Mouse (Mus musculus) liver, embryonic 15.5 days (tissue): ENCODE measurements around the gene Khnyn. TPM values are rescaled to one million over a fixed set of nuclear protein-coding genes. Genes with fewer than 3 reads are reported as not detected.

Experiments used
- ATAC-seq: fragments of 200-750 bp; cut with Nextera tagmentation; 2 replicates; pipeline ENCODE4 v1.8.0; 2017; ENCODE audit warnings: moderate number of reproducible peaks, mild to moderate bottlenecking, moderate library complexity; ENCODE audit not compliant: insufficient read depth
- H3K27ac ChIP-seq: fragments of 300-500 bp; sonication (generic); replicated peaks from 2 replicates; pipeline ENCODE4 v1.5.1; 2015; ENCODE audit warnings: mild to moderate bottlenecking, inconsistent platforms
- H3K27me3 ChIP-seq: fragments of 300-500 bp; sonication (generic); 2 replicates; pipeline ENCODE4 v1.6.1; 2015; ENCODE audit warnings: mild to moderate bottlenecking, inconsistent platforms
- H3K36me3 ChIP-seq: fragments of 300-500 bp; sonication (generic); replicated peaks from 2 replicates; pipeline ENCODE4 v1.6.1; 2015; ENCODE audit warnings: moderate library complexity, mild to moderate bottlenecking, inconsistent platforms
- H3K4me1 ChIP-seq: fragments of 300-500 bp; sonication (generic); replicated peaks from 2 replicates; pipeline ENCODE4 v1.6.1; 2015; ENCODE audit warnings: inconsistent platforms
- H3K4me2 ChIP-seq: fragments of 300-500 bp; sonication (generic); 2 replicates; pipeline ENCODE4 v1.6.1; 2015; ENCODE audit warnings: moderate library complexity, mild to moderate bottlenecking, inconsistent platforms
- H3K4me3 ChIP-seq: fragments of 300-500 bp; sonication (generic); replicated peaks from 2 replicates; pipeline ENCODE4 v1.5.1; 2015; ENCODE audit warnings: mild to moderate bottlenecking, inconsistent platforms
- H3K9ac ChIP-seq: fragments of 300-500 bp; sonication (generic); 2 replicates; pipeline ENCODE4 v1.6.1; 2015; ENCODE audit warnings: moderate library complexity, mild to moderate bottlenecking, inconsistent platforms
- H3K9me3 ChIP-seq: fragments of 300-500 bp; sonication (generic); replicated peaks from 2 replicates; pipeline ENCODE4 v1.6.1; 2016; ENCODE audit warnings: inconsistent platforms
- WGBS: fragments of 180-500 bp; shearing (Covaris S2); methylation state at CpG from one replicate; pipeline ENCODE4 v1.1.7; 2015; ENCODE audit warnings: mixed read lengths; ENCODE audit not compliant: insufficient replicate concordance; 5-methylcytosine and 5-hydroxymethylcytosine counted together
- polyA plus RNA-seq: library from polyadenylated mRNA; unstranded; fragments of >200 nt; fragmentation: Nextera tagmentation; extraction: Ambion mirVana; gene quantifications from 2 replicates; pipeline ENCODE4 v1.2.1, GENCODE M21; 2015

Khnyn gene
- polyA plus RNA-seq, 1 experiment from 2014 or later = 8.6 TPM

- no peaks in the 10 kb centered on the region for H3K36me3 ChIP-seq
- no peaks in the 10 kb centered on the region for H3K9me3 ChIP-seq
- no peak overlapping the region for H3K9ac ChIP-seq
- H3K4me2 ChIP-seq = no peak overlapping the region
- no peak for ATAC-seq
- H3K4me3 ChIP-seq = no peak overlapping the region
- H3K27me3 ChIP-seq = no peaks in the 10 kb centered on the region
- peaks cover 41% of the 10 kb centered on the region for H3K4me1 ChIP-seq
- WGBS = 42% methylated on average over 4 of the region's 4 CpGs
- no peak overlapping the region for H3K27ac ChIP-seq
These were observed 42.1 kb downstream of the Khnyn start for GRCm38 (mm10) chr14:55926847-55927246.

- Histone ChIP-seq H3K9ac (no peak overlapping the region), H3K27me3 (no peaks in the 10 kb centered on the region), H3K36me3 (no peaks in the 10 kb centered on the region), H3K4me3 (no peak overlapping the region), H3K27ac (no peak overlapping the region), H3K9me3 (no peaks in the 10 kb centered on the region), H3K4me1 (peaks cover 23% of the 10 kb centered on the region), H3K4me2 (no peak overlapping the region)
- WGBS = 29% methylated on average over 12 of the region's 12 CpGs
- no peak for ATAC-seq
These were observed 44.7 kb downstream of the Khnyn start for GRCm38 (mm10) chr14:55929263-55929997.

DNA sequence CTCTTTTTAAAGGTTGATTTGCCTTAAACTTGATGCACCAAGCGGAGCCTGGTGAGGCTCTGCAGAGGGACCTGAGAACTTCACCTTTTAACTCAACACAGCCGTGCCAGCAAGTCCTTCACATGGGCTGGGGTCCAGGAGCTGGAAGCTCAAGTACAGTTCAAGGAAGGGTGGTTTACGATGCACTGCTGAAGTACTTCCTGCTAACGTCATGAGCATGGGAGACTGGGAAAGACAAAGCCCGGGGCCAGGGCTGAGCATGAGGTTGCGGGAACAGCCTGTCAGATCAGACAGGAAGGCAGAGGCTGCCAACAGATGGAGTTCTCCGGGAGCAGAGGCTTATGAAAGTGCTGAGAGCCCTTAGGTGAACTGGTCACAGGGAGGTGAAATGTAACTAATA lies 48.8 kb downstream of the Khnyn start:
- H3K27me3 ChIP-seq = no peaks in the 10 kb centered on the region
- H3K4me2 ChIP-seq = no peak overlapping the region
- no peaks in the 10 kb centered on the region for H3K9me3 ChIP-seq
- ATAC-seq = no peak
- H3K27ac ChIP-seq = no peak overlapping the region
- no peak overlapping the region for H3K4me3 ChIP-seq
- H3K36me3 ChIP-seq = no peaks in the 10 kb centered on the region
- WGBS = 36% methylated on average over 7 of the region's 7 CpGs
- H3K4me1 ChIP-seq = peaks cover 6% of the 10 kb centered on the region; the same call in 1 of the 2 replicates
- no peak overlapping the region for H3K9ac ChIP-seq

- no peaks in the 10 kb centered on the region for H3K9me3 ChIP-seq
- WGBS = 33% methylated on average over 7 of the region's 7 CpGs
- H3K27ac ChIP-seq = no peak overlapping the region
- no peak overlapping the region for H3K9ac ChIP-seq
- no peak for ATAC-seq
- H3K27me3 ChIP-seq = 0 out of 2 replicates have a peak, but pooled peaks cover 3% of the 10 kb centered on the region
- H3K36me3 ChIP-seq = no peaks in the 10 kb centered on the region
- H3K4me2 ChIP-seq = no peak overlapping the region
- no peak overlapping the region for H3K4me3 ChIP-seq
- H3K4me1 ChIP-seq = 0 out of 2 replicates have a peak, but pooled peaks cover 2% of the 10 kb centered on the region
These were observed 55.5 kb downstream of the Khnyn start for GRCm38 (mm10) chr14:55940070-55940800.

DNA sequence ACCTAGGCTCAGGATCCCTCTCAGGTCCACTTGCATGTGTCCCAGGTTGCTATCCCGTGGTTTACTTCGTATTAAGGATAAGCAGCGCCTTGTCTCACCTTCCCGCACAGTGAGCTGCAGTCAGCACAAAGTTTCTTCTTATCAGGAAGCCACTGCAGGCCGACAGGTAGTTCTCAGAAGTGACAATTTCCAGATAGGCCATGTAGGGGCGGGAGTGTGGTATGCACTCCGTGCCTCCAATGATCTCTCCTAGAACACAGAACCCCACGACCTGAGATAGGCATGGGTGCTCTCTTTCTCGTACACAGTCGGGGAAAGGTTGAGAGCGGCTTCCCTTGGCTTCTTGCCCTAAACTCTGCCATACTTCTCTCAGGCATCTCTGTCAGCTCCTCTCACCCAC lies 58.9 kb downstream of the Khnyn start:
- H3K4me3 ChIP-seq = no peak overlapping the region
- 0 out of 2 replicates have a peak, but pooled peaks cover 3% of the 10 kb centered on the region for H3K27me3 ChIP-seq
- ATAC-seq = peak; percentile 52; the same call in 1 of the 2 replicates
- no peak overlapping the region for H3K27ac ChIP-seq
- H3K9ac ChIP-seq = no peak overlapping the region
- no peak overlapping the region for H3K4me2 ChIP-seq
- H3K9me3 ChIP-seq = no peaks in the 10 kb centered on the region
- 0 out of 2 replicates have a peak, but pooled peaks cover 2% of the 10 kb centered on the region for H3K4me1 ChIP-seq
- H3K36me3 ChIP-seq = no peaks in the 10 kb centered on the region
- WGBS = 26% methylated on average over 11 of the region's 11 CpGs

- Histone ChIP-seq H3K27ac (no peak within 1 kb of the TSS), H3K9ac (no peak within 1 kb of the TSS), H3K36me3 (no peaks in the 10 kb centered on the region), H3K4me2 (no peak within 1 kb of the TSS), H3K4me1 (0 out of 2 replicates have a peak, but pooled peaks cover 2% of the 10 kb centered on the region), H3K27me3 (0 out of 2 replicates have a peak, but pooled peaks cover 3% of the 10 kb centered on the region), H3K9me3 (no peaks in the 10 kb centered on the region), H3K4me3 (no peak within 1 kb of the TSS)
- no peak for ATAC-seq
- 35% methylated on average over 4 of the region's 4 CpGs for WGBS
These were observed 59.8 kb downstream of the Khnyn start, which contains the start of gene Cma1 for GRCm38 (mm10) chr14:55944575-55944974. Gene Cma1 (minus strand): TSS chr14:55944675.

- Histone ChIP-seq H3K9me3 (no peaks in the 10 kb centered on the region), H3K27me3 (0 out of 2 replicates have a peak, but pooled peaks cover 3% of the 10 kb centered on the region), H3K27ac (no peak overlapping the region), H3K4me2 (no peak overlapping the region), H3K4me3 (no peak overlapping the region), H3K36me3 (no peaks in the 10 kb centered on the region), H3K4me1 (peaks cover 10% of the 10 kb centered on the region; the same call in 1 of the 2 replicates), H3K9ac (no peak overlapping the region)
- ATAC-seq = no peak
- WGBS = 14% methylated on average over 2 of the region's 2 CpGs
These were observed 61.7 kb downstream of the Khnyn start for GRCm38 (mm10) chr14:55946269-55946969.

Other genes with a start within 250 kb of the Khnyn start
- 26.6 and 36.7 TPM in 2 replicates for gene Ipo4, start 249.0 kb upstream of the Khnyn start, polyA plus RNA-seq
- 0.54 and 0.67 TPM in 2 replicates for gene Gm49378, start 247.1 kb upstream of the Khnyn start, polyA plus RNA-seq
- gene Tm9sf1, start 241.1 kb upstream of the Khnyn start, polyA plus RNA-seq = 48.4 and 51.7 TPM in 2 replicates
- 0.09 TPM in 1 of 2 replicates, not detected in the other for gene Tssk4, start 234.8 kb upstream of the Khnyn start, polyA plus RNA-seq
- 18.4 and 18.5 TPM in 2 replicates for gene Mdp1, start 224.4 kb upstream of the Khnyn start, polyA plus RNA-seq
- gene Gmpr2, start 213.0 kb upstream of the Khnyn start, polyA plus RNA-seq = 21.2 and 25.6 TPM in 2 replicates
- 218 and 233 TPM in 2 replicates for gene Nedd8, start 212.8 kb upstream of the Khnyn start, polyA plus RNA-seq
- gene Tinf2, start 203.1 kb upstream of the Khnyn start, polyA plus RNA-seq = 21.0 and 22.4 TPM in 2 replicates
- 2.9 and 3.9 TPM in 2 replicates for gene Tgm1, start 171.0 kb upstream of the Khnyn start, polyA plus RNA-seq
- gene Rabggta, start 162.7 kb upstream of the Khnyn start, polyA plus RNA-seq = 10.5 and 11.0 TPM in 2 replicates
- gene Dhrs1, start 139.3 kb upstream of the Khnyn start, polyA plus RNA-seq = 39.4 and 43.5 TPM in 2 replicates
- 23.4 and 24.4 TPM in 2 replicates for gene Nop9, start 139.3 kb upstream of the Khnyn start, polyA plus RNA-seq
- gene Cideb, start 126.5 kb upstream of the Khnyn start, polyA plus RNA-seq = 57.5 and 77.8 TPM in 2 replicates
- gene Ltb4r2, start 123.5 kb upstream of the Khnyn start, polyA plus RNA-seq = 0.74 and 0.93 TPM in 2 replicates
- gene Ltb4r1, start 119.0 kb upstream of the Khnyn start, polyA plus RNA-seq = 14.0 and 14.5 TPM in 2 replicates
- gene Adcy4, start 100.9 kb upstream of the Khnyn start, polyA plus RNA-seq = 1.4 and 1.9 TPM in 2 replicates
- 16.9 and 19.7 TPM in 2 replicates for gene Ripk3, start 96.1 kb upstream of the Khnyn start, polyA plus RNA-seq
- 0.67 and 0.86 TPM in 2 replicates for gene Nfatc4, start 61.8 kb upstream of the Khnyn start, polyA plus RNA-seq
- 2.0 and 2.1 TPM in 2 replicates for gene Nynrin, start 30.9 kb upstream of the Khnyn start, polyA plus RNA-seq
- gene Cbln3, start 555 bp upstream of the Khnyn start, polyA plus RNA-seq = 0.20 and 0.31 TPM in 2 replicates
- 12.8 and 15.5 TPM in 2 replicates for gene Sdr39u1, start 15.3 kb downstream of the Khnyn start, polyA plus RNA-seq
- 0.36 and 0.47 TPM in 2 replicates for gene Cma1, start 59.7 kb downstream of the Khnyn start, polyA plus RNA-seq
- not detected in 2 replicates for gene Cma2, start 66.0 kb downstream of the Khnyn start, polyA plus RNA-seq
- gene Mcpt1, start 133.0 kb downstream of the Khnyn start, polyA plus RNA-seq = not detected in 2 replicates
- not detected in 2 replicates for gene Mcpt9, start 145.5 kb downstream of the Khnyn start, polyA plus RNA-seq
- 0.14 and 0.15 TPM in 2 replicates for gene Mcpt2, start 157.1 kb downstream of the Khnyn start, polyA plus RNA-seq
- not detected in 2 replicates for gene Mcpt4, start 177.4 kb downstream of the Khnyn start, polyA plus RNA-seq
- 6.2 and 6.4 TPM in 2 replicates for gene Mcpt8, start 200.3 kb downstream of the Khnyn start, polyA plus RNA-seq
- 39.4 and 44.1 TPM in 2 replicates for gene Ctsg, start 217.6 kb downstream of the Khnyn start, polyA plus RNA-seq
- gene Gzme, start 235.7 kb downstream of the Khnyn start, polyA plus RNA-seq = not detected in 2 replicates
- not detected in 2 replicates for gene Gzmd, start 247.7 kb downstream of the Khnyn start, polyA plus RNA-seq